Comparison of ENCODE assay signal across 29 mouse cellular contexts in the genomic region with DNA sequence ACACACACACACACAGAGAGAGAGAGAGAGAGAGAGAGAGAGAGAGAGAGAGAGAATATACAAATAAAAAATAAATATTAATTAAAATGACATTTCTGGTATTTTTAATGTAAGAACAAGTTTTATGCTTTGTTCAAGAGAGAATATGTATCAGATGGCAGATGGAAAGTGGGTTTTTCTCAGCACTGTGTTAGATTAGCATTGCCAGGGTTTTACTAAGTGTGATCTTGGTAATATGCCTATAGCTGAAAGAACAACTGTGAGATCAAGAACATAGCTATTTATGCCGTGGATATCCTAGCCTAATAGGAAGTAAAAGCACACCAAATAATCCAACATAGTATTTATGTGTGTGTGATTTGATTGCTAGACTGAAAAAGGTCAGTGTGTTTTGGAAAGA.
"Had no signal": no experiment of that assay in that cellular context is flagged by ENCODE, and none has a peak within 500 bp of the region (broad histone marks: within the 10 kb centered on the region; RNA-seq: fewer than 3 reads in every experiment).

No protein-coding gene starts in this region.

- H3K4me3 ChIP-seq: gastrocnemius, adult 2 months; heart, embryonic 10.5 days; heart, embryonic 12.5 days; hindbrain, embryonic 10.5 days; hindbrain, embryonic 12.5 days; intestine, embryonic 15.5 days; kidney, embryonic 15.5 days; left cerebral cortex, adult 2 months; limb, embryonic 10.5 days; limb, embryonic 12.5 days; liver, embryonic 13.5 days; liver, embryonic 15.5 days had no signal

- DNase-seq: gastrocnemius, adult 2 months; gastrocnemius, postnatal 10 days; gastrocnemius, postnatal 25 days; heart, adult 18-20 months; heart, postnatal 10 days; heart, postnatal 4 days; kidney, adult 18-20 months; kidney, adult 8-10 months; kidney, postnatal 14 days; kidney, postnatal 36 days; liver; liver, embryonic 13.5 days; liver, postnatal 0 days had no signal

- H3K4me2 ChIP-seq: heart, embryonic 12.5 days; hindbrain, embryonic 12.5 days; hindbrain, embryonic 14.5 days; intestine, embryonic 15.5 days; kidney, embryonic 15.5 days; limb, embryonic 12.5 days; liver, embryonic 11.5 days; liver, embryonic 13.5 days; liver, embryonic 15.5 days had no signal

- H3K27ac ChIP-seq: gastrocnemius, adult 2 months; heart, embryonic 10.5 days; hindbrain, embryonic 10.5 days; hindbrain, embryonic 12.5 days; hindbrain, embryonic 14.5 days; intestine, embryonic 15.5 days; kidney, embryonic 15.5 days; kidney, postnatal 0 days; left cerebral cortex, adult 2 months; limb, embryonic 10.5 days; limb, embryonic 12.5 days; liver, embryonic 13.5 days; liver, embryonic 15.5 days had no signal

- H3K27me3 ChIP-seq: heart, embryonic 12.5 days; hindbrain, embryonic 12.5 days; intestine, embryonic 15.5 days; kidney, embryonic 15.5 days; limb, embryonic 12.5 days; liver, embryonic 13.5 days; liver, embryonic 15.5 days had no signal

- H3K9ac ChIP-seq: heart, embryonic 12.5 days; hindbrain, embryonic 12.5 days; hindbrain, embryonic 14.5 days; intestine, embryonic 15.5 days; kidney, embryonic 15.5 days; limb, embryonic 12.5 days; liver, embryonic 13.5 days; liver, embryonic 15.5 days; liver, postnatal 0 days had no signal

- H3K36me3 ChIP-seq: heart, embryonic 10.5 days; heart, embryonic 12.5 days; hindbrain, embryonic 10.5 days; hindbrain, embryonic 12.5 days; intestine, embryonic 15.5 days; kidney, embryonic 15.5 days; limb, embryonic 10.5 days; limb, embryonic 12.5 days; liver, embryonic 13.5 days; liver, embryonic 15.5 days had no signal

- H3K9me3 ChIP-seq: heart, embryonic 10.5 days; heart, embryonic 12.5 days; hindbrain, embryonic 10.5 days; hindbrain, embryonic 12.5 days; intestine, embryonic 15.5 days; kidney, embryonic 15.5 days; limb, embryonic 10.5 days; limb, embryonic 12.5 days; liver, embryonic 13.5 days; liver, embryonic 15.5 days had no signal

- ATAC-seq: hindbrain, embryonic 16.5 days; inflammation-experienced regulatory T-cells, adult 6 months; intestine, embryonic 15.5 days; intestine, postnatal 0 days; liver, postnatal 0 days had no signal

- H3K4me1 ChIP-seq: heart, embryonic 10.5 days; heart, embryonic 12.5 days; hindbrain, embryonic 10.5 days; hindbrain, embryonic 12.5 days; intestine, embryonic 15.5 days; kidney, embryonic 15.5 days; limb, embryonic 10.5 days; limb, embryonic 12.5 days; liver, embryonic 13.5 days; liver, embryonic 15.5 days had no signal
